Mouse (Mus musculus) macrophage (primary cell): ENCODE data around the gene Tspan32. TPM values are rescaled to one million over a fixed set of nuclear protein-coding genes. Genes with fewer than 3 reads are reported as not detected.
A peak's percentile ranks its signal among the peaks of the same experiment; 100 is the strongest.

Experiments
- H3K27ac ChIP-seq: fragments of 350-480 bp; formaldehyde crosslinking; 2 replicates; pipeline ENCODE4 v1.9.0; 2021
- H3K36me3 ChIP-seq: fragments of 350-480 bp; formaldehyde crosslinking; 2 replicates; pipeline ENCODE4 v1.9.0; 2021; ENCODE audit errors: inconsistent target
- H3K4me3 ChIP-seq: fragments of 350-480 bp; formaldehyde crosslinking; 2 replicates; pipeline ENCODE4 v1.9.0; 2021; ENCODE audit errors: inconsistent target
- H3K79me2 ChIP-seq: fragments of 350-480 bp; formaldehyde crosslinking; 2 replicates; pipeline ENCODE4 v1.9.0; 2021; ENCODE audit errors: inconsistent target
- WGBS: methylation state at CpG from one replicate; pipeline ENCODE4 v1.1.7; 2026; ENCODE audit warnings: inconsistent platforms; ENCODE audit not compliant: missing documents; 5-methylcytosine and 5-hydroxymethylcytosine counted together
- polyA plus RNA-seq: library from polyadenylated mRNA; stranded (reverse); fragments of 250-400 nt; gene quantifications from 3 replicates; pipeline ENCODE4 v1.2.4, GENCODE M21; 2018; ENCODE audit warnings: inconsistent platforms
- total RNA-seq, 78 experiments: library from RNA; depleted of rRNA; stranded (reverse); fragments of 250-400 nt; gene quantifications; 1 replicate in 9 of 78; 2 replicates in 24 of 78; 3 replicates in 43 of 78; 4 replicates in 2 of 78; pipeline ENCODE4 v1.2.4; 2018; ENCODE audit warnings: inconsistent platforms in 56 of 78

Gene Tspan32
- total RNA-seq (2018; cell fraction: chromatin; rRNA removed): 10 to 100 TPM in 22 of 26 experiments, 1 to 10 TPM in 4; 3.4 to 54.6 (median 29.8) TPM
- 10 to 100 TPM; 10.3 to 29.2 (median 21.3) TPM for total RNA-seq (2018; cell fraction: cytosol; rRNA removed)
- 10 to 100 TPM in 24 of 26 experiments, 1 to 10 TPM in 2; 8.3 to 55.5 (median 26.9) TPM for total RNA-seq (2018; cell fraction: nucleus; rRNA removed)
- 12.2 to 22.1 TPM (median 14.6 TPM) in 3 replicates for polyA plus RNA-seq

GRCm38 (mm10) chr7:143004727-143005343 lies at the start of gene Tspan32:
TSS of gene Tspan32 (plus strand) at chr7:143005046.
- WGBS: 24% methylated on average over 4 of the region's 4 CpGs
- peaks cover 19% of the 10 kb centered on the region for H3K79me2 ChIP-seq
- peak within 1 kb of the TSS; percentile 83 for H3K27ac ChIP-seq
- H3K4me3 ChIP-seq: peak within 1 kb of the TSS; percentile 53
- H3K36me3 ChIP-seq: no peaks in the 10 kb centered on the region

DNA sequence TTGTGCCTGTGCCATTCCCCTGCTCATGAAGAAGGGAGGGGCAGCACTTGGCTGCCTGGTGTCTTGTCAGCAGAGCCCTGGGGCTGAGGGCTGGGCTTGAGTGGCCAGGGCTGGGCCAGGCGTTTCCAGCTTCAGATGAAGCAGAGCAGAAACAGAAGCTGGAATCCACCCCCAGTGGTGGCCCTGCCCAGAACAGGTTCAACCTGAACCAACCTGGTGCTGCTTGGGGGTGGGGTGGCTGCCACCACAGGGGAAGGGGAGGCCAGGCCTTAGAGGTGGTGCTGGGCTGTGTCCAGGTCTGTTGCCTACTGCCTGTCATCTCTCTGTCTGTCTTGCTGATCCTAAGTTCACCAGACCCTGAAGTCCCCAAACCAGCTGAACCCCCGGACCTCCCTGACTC lies 48.8 kb upstream of the Tspan32 start:
- no peaks in the 10 kb centered on the region for H3K36me3 ChIP-seq
- H3K27ac ChIP-seq: no peak overlapping the region
- no peaks in the 10 kb centered on the region for H3K79me2 ChIP-seq
- H3K4me3 ChIP-seq: no peak overlapping the region
- 85% methylated on average over 2 of the region's 2 CpGs for WGBS

GRCm38 (mm10) chr7:142958817-142959216 lies 46.0 kb upstream of the Tspan32 start:
- Histone ChIP-seq H3K36me3 (no peaks in the 10 kb centered on the region), H3K27ac (no peak overlapping the region), H3K4me3 (no peak overlapping the region), H3K79me2 (no peaks in the 10 kb centered on the region)
- 6% methylated on average over 1 of the region's 1 CpGs for WGBS

GRCm38 (mm10) chr7:142959752-142960151 lies 45.1 kb upstream of the Tspan32 start:
- Histone ChIP-seq H3K79me2 (no peaks in the 10 kb centered on the region), H3K36me3 (no peaks in the 10 kb centered on the region), H3K4me3 (no peak overlapping the region), H3K27ac (no peak overlapping the region)
- WGBS: 92% methylated on average over 4 of the region's 4 CpGs

- Histone ChIP-seq H3K27ac (no peak overlapping the region), H3K36me3 (no peaks in the 10 kb centered on the region), H3K4me3 (no peak overlapping the region), H3K79me2 (no peaks in the 10 kb centered on the region)
- WGBS: 3% methylated on average over 30 of the region's 36 CpGs
Measured at GRCm38 (mm10) chr7:142967414-142967883, 37.4 kb upstream of the Tspan32 start.

DNA sequence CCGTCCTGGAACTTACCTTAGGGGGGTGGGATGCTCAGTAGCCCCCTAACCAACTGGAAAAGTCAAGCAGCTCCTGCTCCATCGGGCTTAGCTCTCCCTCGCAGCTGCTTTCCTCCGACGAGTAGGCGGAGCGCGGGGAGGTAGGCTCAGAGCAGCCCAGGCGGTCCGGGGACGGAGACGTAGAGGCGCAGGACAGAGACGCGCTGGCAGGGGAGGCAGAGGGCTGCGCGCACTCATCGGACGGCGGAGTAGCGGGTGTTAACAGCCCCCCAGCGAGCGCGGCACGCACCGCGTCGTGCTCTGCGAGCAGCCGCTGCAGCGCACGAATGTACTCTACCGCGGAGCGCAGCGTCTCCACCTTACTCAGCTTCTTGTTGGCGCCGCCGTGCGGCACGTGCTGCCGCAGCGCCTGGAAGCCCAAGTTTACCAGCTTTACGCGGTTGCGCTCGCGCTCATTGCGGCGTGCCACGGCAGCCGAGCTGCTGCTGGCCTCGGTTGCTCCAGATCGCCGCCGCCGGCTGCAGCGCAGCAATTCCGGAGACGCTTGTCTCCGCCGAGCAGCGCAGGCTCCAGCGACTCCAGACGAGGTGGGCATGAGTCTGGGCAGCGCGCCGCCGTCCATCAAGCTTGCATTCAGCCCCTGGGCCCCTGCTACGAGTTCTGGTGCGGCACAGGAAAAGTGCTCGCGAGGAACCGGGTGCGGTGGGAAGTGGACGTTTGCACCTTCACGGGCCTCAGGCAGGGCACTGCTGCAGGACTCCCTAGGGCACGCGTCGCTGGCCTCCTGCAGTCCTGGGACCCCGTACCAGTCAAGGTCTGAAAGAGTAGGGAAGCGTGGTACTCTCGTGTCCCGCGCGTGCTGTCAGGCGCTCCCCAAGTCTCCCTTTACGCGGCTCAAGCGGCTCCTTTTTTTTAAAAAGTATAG lies 36.7 kb upstream of the Tspan32 start:
- Histone ChIP-seq H3K4me3 (peak overlapping the region; percentile 5; the same call in 1 of the 2 replicates), H3K36me3 (no peaks in the 10 kb centered on the region), H3K79me2 (no peaks in the 10 kb centered on the region), H3K27ac (no peak overlapping the region)
- under 1% methylated on average over 89 of the region's 90 CpGs for WGBS

DNA sequence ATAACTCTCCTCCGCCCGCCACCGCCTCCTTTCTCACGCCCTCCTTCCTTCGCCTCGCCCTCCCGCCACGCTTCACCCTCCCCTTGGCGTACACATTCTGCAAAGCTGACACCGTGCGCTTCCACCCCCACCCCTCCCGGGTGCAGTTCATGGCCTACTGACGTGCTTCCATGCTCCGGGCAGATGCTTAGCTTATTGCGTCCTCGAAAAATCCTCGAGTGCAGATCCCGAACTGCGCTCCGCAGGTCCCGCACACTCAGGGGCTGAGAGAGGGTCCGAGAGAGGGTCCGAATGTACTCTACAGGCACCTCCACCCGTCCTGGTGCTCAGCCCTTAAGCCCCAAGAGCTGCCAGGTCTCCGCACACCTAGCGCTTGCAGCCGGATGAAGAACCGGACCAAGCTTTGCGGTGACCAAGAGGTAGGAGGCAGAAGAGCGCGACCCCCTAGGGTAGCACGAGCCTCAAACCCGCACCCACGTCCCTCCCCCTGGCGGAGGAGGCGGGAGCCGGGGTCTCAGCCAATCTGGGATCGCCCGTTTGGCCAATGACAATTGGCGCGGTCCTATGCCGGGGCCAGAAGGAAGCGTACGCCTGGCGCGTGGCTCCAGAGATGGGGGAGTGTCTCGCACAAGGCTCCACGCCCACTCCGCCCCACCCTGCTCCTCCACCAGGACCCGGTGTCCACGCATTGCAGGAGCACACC lies 35.9 kb upstream of the Tspan32 start, which contains the start of gene Ascl2:
TSS of gene Ascl2 (minus strand) at position 456 of the 703 bp plus-strand sequence.
- 4% methylated on average over 51 of the region's 51 CpGs for WGBS
- Histone ChIP-seq H3K4me3 (peak within 1 kb of the TSS; percentile 5; the same call in 1 of the 2 replicates), H3K79me2 (no peaks in the 10 kb centered on the region), H3K36me3 (no peaks in the 10 kb centered on the region), H3K27ac (no peak within 1 kb of the TSS)

- WGBS: 22% methylated on average over 4 of the region's 4 CpGs
- no peaks in the 10 kb centered on the region for H3K79me2 ChIP-seq
- H3K27ac ChIP-seq: no peak overlapping the region
- H3K4me3 ChIP-seq: no peak overlapping the region
- no peaks in the 10 kb centered on the region for H3K36me3 ChIP-seq
Measured at GRCm38 (mm10) chr7:142981908-142982307, 22.9 kb upstream of the Tspan32 start.

GRCm38 (mm10) chr7:142985146-142985545 lies 19.7 kb upstream of the Tspan32 start:
- no peaks in the 10 kb centered on the region for H3K36me3 ChIP-seq
- no peak overlapping the region for H3K4me3 ChIP-seq
- H3K79me2 ChIP-seq: no peaks in the 10 kb centered on the region
- WGBS: 88% methylated on average over 4 of the region's 4 CpGs
- no peak overlapping the region for H3K27ac ChIP-seq

- WGBS: 93% methylated on average over 3 of the region's 3 CpGs
- H3K36me3 ChIP-seq: no peaks in the 10 kb centered on the region
- no peaks in the 10 kb centered on the region for H3K79me2 ChIP-seq
- H3K4me3 ChIP-seq: no peak overlapping the region
- no peak overlapping the region for H3K27ac ChIP-seq
Measured at GRCm38 (mm10) chr7:142987718-142988117, 17.1 kb upstream of the Tspan32 start.

GRCm38 (mm10) chr7:142995004-142995403 lies 9.8 kb upstream of the Tspan32 start:
- Histone ChIP-seq H3K4me3 (no peak overlapping the region), H3K79me2 (no peaks in the 10 kb centered on the region), H3K27ac (no peak overlapping the region), H3K36me3 (no peaks in the 10 kb centered on the region)

DNA sequence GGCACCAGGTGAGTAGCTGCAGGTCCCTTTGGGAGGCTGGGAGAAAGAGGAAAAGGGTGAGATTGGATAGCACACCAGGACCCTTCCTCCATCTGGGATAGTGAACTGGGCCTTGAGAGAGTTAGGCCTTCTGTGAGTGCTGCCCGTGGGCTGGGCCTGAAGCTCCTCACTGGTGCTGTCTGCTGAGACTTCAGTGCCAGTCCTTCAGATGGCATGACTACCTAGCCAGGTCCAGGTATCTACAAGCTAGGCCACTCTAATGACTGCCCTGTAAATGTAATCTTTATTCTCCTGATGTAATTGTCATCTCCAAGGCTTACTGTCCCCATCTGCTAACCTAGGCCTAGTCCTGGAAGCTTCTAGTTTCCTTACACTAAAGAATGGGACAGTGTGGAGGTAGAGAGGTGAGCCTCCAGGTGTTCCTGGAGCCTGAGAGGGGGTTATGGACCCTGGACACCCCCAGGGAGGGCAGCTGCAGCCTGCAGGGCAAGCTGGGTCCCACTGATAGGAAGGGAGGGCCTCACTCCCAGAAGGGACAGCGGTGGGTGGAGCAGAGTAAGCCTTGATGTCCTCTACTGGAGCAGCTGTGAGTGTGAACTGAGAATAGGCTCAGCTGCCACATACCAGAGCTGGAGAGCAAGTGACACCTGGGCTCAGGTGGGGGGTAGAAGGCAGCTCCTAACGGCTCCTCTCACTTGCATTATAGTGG lies 9.1 kb upstream of the Tspan32 start:
- no peaks in the 10 kb centered on the region for H3K36me3 ChIP-seq
- H3K79me2 ChIP-seq: no peaks in the 10 kb centered on the region
- H3K4me3 ChIP-seq: no peak overlapping the region
- H3K27ac ChIP-seq: no peak overlapping the region
- 100% methylated on average over 3 of the region's 3 CpGs for WGBS

DNA sequence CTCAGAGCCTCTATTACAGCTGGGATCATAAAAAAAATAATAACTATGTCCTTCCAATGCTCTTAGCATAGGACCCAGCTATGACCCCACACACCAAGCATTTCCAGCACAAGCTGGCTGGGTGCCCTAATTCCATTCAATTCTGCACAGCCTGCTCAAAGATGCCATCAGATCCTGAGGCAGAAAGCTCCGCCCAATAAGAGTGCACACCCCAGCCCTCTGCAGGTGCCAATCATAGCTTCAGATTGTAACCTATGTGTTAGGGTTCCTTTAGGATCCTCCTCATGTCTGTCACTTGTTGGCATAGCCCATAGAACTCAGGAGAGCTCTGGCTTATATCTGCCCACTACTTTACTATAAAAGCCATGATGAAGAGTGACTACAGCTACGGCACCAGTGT lies 7.8 kb upstream of the Tspan32 start:
- Histone ChIP-seq H3K79me2 (no peaks in the 10 kb centered on the region), H3K27ac (no peak overlapping the region), H3K4me3 (no peak overlapping the region), H3K36me3 (no peaks in the 10 kb centered on the region)
- WGBS: 100% methylated on average over 2 of the region's 2 CpGs
